Mouse (Mus musculus) mesoderm, embryonic 11.5 days (tissue): ENCODE measurements around the gene Arhgdib.

Experiments
- DNase-seq: peaks from one replicate; pipeline ENCODE4 v3.0.0-alpha.2; 2012; ENCODE audit warnings: low read depth, low spot score

Gene Arhgdib

DNA sequence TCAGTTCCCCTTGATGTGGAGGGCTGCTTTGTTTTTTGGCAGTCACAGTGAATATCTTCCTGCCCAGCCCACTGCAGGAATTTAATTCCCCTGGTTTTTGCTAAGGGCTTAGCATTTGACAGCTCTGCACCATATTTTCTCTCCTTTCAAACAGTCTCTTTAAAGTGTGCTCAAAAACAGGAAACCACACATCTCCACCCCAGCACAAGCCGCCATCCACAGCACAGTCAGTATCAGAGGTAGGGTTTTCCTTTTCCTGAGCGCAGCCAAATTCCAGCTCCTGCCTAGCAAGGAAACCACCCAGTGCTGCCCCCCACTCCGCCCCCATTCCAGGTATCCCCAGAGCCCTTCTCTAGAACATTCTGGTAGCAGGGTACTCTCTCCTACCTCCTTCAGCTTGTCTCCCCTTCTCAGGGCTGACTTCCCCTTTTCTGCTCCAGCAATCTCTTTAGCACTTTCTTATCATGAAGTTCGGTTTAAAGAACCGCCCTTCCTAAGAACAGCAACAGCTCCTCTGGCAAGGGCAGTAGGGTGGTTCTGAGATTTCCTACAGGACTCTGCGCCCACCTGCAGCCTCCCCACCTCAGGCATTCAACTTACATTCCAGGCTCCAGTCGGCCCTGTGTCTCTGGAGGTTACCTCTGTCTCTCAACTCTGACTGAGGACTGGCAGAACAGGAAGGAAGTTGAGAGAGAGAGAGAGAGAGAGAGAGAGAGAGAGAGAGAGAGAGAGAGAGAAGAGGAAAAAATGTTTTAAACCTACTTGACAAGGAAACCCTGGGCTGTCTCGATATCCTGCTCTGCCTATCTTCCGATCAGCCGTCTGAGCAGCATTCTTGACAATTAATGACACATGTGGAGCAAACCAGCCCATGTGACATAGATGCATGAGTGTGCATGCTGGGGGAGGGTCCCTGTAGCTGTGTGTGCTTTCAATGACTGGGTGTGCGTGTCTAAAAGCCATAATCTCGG, at the start of gene Arhgdib:
Gene Arhgdib (minus strand): TSS at position 849 of the 971 bp plus-strand sequence.
- peak; percentile 30 for DNase-seq

DNA sequence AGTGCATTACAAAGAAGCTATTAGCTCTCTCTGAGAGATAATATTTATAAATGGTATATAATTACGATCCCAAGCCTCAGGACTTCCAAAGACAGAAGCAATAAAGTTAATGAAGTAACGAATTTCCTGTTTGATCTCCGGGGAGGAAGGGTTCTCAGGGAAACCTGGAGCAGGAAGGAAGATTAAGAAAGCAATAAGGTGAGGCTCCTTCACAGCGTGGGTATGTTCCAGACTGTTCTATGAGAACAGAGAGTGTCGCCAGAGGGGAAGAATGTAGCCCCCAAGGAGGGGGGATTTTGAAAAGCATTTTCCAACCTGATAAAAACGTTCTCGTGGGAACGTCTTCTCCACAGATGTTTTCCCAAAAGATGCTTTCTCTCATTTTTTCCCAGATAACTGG, 48.9 kb upstream of the Arhgdib start:
- DNase-seq: no peak

DNA sequence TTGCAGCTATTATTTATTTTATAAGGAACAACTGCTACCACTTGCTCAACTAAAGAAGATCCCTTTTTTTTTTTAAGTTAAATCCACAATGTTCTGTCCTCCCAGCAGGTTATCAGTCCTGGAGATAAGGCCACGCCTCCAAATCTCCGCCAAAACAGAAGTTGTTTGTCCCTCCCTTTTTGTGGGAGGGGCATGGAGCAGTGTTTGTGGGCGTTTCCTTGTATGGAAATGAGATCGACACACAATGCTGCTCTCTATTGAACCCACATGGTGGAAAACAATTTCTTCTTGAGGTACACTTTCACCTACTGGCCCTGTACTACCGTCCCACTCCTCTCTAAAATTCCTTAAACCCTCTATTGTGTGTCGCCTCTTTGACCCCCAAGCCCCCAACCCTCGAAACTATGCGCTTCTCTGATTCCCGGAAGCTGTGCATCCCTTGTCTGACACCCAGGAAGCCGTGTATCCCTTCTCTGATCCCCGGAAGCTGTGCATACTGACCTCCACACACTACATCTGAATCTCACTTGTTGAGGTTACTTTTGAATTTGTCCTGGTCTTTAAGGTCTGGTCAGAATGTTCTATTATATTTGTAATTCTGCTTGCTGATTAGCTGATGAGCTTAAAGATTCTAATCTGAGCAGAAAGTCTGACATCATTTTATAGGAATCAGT, 48.3 kb upstream of the Arhgdib start:
- no peak for DNase-seq

DNA sequence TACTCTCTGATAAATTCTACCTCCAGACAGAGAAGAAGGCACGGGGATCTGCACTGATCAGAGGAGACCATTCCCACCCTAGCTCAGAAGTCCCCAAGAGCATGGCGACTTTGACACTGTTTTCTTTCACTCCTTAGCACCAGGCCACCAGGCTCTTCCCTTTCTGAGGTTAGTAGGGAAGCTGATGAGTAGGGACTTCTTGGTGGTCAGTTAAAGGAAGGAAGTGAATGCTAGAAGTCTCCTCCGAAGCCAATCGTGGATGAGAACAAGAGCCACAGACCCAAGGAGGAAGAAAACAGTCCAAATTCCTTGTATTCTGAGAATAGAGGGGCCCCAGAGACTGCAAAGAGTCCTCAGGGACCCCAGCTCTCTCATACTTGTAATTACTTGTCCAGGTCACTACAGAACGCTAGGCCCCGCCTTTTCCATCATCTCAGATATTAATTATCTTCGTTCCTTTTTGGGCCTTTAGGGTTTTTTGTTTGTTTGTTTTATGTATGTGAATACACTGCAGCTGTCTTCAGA, 46.9 kb upstream of the Arhgdib start:
- no peak for DNase-seq

DNA sequence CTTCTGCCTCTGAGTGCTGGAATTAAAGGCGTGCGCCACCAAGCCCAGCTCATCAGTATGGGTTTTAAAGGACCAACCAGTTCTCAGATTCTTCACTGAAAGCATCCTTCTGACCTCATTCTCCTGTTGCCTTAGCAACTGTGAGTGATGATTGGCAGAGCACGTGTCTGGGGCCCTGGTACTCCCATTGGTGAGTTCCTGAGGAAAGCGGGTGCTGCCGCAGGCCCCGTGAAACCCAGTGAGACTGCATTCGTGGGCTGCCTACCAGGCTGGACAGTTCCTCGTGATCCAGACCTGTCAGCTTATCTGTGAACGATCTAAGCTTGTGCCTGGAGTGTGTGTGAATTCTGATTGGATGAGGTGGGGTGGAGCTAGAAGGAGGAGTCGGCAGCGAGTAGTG, 45.0 kb upstream of the Arhgdib start:
- no peak for DNase-seq

DNA sequence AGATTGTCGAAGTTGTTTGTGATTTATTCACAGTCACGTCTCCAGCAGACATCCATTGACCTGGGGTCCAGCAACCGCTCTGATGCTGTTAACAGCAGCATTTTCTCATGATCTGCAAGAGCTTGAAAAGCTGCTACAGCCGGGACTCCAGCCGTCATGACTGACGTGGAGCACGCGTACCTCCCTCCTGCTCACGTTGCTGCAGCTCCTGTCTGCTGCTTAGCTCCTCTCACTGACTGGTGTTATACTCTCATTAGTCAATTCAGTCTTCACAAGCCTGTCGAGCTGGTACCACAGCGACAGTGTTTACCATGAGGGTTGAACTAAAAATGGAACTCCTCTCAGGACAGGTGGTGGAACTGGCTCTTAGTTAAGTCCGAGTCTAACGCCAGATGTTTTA, 44.3 kb upstream of the Arhgdib start:
- no peak for DNase-seq

DNA sequence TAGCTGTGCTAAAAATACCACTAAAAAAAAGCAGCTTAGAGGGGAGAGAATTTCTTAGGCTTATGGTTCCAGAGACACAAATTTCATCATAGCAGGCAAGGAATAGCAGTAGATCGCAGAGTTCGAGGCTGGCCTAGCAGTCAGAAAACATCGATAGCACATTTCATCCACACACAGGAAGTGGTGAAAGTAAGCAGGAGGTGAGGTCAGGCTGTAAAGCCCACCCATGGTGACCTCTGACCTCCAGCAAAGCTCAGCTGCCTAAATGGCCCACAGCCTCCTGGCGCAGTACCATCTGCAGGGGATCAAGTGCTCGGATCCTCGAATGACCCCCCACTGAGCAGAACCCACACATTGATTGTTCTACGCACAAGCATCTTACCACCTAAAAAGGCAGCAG, 41.5 kb upstream of the Arhgdib start:
- peak; percentile 39 for DNase-seq

DNA sequence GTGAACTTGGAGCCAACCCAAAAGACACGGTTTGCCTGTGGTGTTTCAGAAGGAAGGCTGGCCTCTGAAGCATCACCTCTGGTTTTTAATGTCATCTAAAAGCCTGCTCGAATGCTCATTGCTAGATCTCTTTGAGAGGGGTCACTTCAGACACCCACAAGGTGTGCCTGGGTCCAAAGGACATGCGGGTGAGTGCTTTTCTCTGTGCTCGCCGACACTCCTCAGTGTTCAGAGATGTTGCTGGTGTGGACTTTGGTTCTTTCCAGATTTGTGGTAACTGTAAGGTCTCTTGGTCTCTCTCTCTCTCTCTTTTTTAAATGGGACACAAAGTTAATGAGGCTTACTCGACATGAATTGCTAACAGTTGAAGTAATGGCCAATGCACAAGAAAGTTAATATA, 40.9 kb upstream of the Arhgdib start:
- DNase-seq: no peak

DNA sequence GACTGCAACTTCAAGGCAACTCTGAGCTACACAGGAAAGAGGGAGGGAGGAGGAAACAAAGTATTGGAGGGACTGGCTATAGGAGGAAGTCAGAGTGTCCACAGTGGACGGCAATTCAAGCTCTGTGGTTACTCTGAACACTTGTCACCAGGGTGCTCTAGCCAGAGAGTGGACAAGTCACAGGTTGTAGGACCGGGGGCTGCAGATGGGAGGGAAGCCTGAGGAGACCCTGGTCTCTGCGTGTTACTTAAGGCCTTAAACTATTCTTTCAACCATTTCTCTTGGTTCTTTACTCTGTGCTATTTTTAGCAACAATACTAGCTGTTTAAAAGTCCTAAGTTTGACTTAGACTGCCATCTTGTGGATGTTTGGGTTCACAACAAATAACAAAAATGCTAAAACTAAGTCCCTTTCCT, 38.6 kb upstream of the Arhgdib start:
- DNase-seq: peak; percentile 45

DNA sequence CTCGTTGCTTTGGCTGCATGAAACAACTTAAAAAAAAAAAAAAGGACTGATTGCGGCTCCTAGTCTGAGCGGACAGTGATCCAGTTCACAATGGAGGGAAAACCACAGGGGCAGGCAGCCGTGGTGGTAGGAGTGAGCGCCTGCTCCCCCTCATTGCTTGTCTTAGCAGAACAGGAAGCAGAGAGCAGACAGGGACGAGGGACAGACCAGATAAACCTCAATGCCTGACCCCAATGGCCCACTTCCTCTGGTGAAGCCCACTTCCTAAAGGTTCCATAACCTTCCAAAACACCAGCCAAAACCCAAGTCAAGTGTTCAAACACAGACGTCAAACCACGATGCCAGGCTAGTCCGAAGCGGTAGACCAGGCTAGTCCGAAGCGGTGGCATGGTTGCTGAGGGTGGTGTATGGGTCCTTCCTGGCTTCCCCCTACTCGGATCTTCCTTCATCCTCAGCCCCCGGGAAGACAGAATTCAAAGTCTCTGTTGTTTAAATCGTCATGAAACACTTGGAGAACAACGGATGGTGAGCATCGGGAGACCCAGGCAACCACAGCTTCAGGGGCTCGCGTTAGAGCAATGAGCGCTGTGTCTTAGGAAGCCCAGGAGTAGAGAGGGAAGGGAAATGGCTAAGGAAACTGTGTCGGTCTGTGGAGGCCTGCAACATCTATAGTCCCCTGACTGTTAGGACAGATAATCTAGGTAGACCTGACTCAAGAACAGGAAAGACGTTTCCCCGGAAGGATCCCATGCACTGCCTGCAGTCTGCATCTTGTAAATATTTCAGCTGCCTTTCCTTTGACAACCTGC, 37.8 kb upstream of the Arhgdib start:
- DNase-seq: no peak

DNA sequence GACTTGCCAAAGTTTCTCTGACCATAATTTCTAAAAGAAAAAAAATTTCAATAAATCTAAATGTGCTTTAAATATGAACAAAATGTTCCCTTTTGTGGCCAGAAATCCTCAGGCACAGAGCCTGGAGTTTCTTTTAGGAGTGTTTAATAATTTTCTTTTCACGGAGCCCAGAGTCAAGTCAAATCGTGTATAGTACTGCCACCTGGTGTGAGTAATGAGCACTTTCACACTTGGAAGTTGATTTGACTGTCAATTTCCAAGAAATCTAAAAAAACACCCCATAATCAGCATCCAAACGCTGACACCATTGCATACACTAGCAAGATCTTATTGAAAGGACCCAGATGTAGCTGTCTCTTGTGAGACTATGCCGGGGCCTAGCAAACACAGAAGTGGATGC, 27.2 kb upstream of the Arhgdib start:
- peak; percentile 25 for DNase-seq

DNA sequence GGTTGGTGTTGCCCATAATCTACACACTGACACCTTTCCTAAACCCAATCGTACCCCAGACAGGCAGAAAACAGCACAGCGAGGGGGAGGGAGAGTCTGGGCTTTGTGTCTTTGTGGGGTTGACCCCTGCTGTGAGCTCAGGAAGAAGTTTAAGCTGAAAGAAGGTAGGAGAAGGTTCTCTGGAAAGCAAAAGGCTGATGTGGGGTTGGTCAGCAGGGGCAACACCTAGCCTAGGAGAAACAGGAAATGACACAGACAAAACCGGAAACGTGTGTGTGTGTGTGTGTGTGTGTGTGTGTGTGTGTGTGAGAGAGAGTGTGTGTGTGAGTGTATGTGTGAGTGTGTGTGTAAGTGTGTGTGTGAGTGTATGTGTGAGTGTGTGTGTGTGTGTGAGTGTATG, 25.8 kb upstream of the Arhgdib start:
- no peak for DNase-seq

DNA sequence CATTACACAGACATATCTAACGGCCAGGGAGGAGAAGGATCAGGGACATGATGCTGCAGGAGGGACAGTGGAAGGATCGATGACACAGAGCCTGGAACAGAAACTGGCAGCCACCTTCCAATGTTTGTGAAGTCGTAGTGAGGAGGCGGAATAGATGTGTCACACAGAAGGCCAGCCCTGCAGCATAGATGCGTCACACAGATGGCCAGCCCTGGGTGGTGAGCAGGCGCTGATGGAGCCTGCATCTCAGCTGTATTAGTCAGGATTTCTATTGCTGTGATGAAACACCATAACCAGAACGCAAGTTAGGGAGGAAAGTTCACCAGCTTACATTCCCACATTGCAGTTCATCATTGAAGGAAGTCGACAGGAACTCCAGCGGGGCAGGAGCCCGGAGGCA, 24.2 kb upstream of the Arhgdib start:
- DNase-seq: no peak

DNA sequence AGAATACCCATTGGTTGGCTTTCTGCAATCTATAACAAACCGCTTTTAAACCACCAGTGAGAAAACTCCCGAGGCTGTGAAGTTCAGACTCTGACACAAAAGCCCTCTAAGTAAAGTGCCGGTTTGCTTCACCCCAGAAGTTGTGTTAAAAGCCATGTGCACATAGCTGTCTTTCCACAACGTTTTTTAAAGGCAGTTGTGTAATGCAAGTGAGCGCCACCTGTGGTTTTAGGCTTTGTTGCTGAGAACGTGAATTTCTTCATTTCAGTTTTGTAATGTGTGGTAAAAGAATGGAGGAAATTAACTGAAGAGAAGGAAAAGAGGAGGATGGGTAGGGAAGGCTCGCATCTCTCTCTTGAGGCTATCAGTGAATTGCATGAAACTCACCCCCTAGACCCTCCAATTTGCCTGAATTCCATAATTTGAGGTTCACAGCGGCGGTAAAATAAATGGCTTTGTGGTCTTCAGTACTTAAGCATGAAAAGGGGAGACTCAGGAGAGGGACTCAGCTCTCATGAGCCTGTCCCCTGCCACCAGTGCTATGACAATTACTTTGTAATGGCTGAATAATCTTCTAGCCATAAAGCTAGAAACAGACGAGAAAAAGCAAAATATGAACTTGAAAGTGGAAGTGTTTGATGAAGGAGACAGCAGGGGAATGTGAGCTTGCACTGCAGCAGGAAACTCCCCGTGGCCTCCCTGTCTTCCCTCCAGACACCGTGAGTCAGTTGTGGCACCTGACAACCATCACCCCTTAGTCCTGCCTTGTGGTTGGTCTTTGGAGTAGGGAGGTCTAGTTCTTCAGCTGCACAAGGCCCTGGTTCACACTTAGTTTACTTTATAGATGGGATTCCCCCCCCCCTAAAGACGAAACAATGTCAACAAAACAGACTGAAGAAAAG, 23.2 kb upstream of the Arhgdib start:
- no peak for DNase-seq

DNA sequence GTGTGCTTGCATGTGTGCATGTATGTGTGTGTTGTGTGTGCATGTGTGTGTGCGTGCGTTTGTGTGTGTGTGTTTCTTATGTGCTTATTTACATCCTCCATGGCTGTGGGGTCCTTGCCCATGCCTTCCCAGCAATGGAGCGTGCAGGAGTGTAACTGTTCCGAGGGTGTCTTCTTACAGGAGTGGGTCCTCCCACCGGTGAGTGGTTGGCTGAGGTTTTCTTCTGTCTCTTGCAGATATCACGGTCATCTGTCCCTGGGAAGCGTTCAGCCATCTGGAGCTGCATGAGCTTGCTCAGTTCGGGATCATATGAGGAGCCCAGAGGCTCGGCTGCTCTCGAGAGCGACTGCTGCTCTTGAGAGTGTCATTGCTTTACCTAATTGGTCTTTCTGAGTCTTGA, 21.3 kb upstream of the Arhgdib start:
- DNase-seq: no peak

DNA sequence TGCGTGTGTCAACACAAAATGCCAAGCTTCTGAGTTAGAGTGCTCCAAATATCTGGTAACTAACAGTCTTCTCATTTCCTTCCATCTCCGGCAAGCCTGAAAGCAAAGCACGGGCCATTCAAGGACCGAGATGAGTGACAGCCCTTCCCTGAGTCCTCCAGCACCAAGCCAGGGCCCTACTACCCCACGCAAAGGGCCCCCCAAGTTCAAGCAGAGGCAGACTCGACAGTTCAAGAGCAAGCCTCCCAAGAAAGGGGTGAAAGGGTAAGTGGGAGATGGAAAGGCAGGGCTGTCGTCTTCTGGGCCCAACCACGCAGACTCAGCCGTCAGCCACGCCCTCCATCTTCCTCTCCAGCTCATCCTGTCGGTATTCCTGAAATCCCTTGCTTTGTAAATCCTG, 17.4 kb upstream of the Arhgdib start:
- no peak for DNase-seq

DNA sequence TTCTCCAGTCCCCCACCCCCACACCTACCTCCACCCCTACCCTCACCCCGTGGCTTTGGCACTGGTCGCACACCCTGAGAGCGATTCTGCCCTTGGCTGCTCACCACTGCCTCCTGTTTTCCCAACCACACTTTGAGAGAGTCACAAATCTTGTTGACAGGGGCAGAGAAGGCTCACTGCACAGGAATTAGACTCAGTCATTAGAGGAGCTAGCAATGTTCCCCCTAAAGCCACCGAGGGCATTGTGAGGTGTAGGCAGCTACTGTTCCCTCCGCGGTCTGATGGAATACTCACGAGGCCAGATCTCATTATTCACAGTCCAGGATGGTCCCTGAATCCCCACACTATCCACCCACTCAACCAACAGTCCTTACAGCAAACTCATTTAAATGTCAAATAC, 15.4 kb upstream of the Arhgdib start:
- no peak for DNase-seq

DNA sequence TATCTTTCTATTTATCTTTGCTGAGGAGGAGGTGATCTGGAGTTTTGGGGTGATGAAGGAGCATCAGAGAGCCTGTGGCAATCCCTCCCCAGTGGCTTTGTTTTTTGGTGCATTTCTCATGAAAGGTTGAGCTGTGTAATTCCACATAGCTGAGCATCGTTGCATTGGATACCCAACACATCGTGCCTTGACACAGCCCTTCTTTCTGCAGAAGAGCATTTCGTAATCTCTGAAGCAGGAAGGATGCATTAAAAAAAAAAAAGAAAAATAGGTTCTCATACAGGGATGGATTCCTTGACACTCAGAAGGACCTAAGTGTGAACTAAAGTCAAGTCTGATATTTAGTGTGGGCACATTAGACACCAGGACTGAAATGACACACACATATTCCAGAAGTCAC, 13.5 kb upstream of the Arhgdib start:
- no peak for DNase-seq

DNA sequence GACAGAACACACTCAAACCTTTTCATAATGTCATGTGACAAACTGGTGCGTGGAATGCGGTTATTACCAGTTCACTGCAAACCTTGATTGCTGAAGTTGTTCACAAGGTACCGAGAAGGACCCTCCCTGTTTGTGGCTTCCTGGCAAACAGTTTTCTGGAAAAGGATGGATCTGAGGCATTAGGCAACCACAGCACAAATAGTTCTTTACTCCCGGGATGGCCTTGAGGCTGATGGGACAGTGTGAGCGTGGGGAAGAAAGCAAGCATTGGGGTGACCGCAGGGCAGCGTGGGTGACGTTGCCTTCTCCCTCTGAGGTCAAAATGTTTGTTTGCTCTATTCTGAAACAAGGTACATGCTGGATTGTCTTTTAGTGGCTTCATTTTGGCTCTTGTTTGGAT, 13.0 kb upstream of the Arhgdib start:
- DNase-seq: no peak

DNA sequence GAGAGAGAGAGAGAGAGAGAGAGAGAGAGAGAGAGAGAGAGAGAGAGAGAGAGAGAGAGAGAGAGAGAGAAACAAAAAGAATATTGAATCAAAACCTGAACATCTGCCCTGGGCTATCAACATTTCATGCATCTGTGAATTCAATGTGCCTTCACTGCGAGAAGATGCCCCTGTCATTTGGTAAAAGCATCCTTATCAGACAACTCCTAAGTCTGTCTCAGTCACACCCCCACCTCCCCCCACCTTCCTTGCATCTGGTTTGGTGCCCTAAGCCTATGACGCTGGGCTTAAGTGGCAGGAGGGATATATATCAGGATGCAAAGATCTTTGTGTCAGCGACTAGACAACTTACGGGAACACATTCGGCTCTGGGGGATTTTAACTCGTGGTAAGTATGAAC, 12.5 kb upstream of the Arhgdib start:
- no peak for DNase-seq

DNA sequence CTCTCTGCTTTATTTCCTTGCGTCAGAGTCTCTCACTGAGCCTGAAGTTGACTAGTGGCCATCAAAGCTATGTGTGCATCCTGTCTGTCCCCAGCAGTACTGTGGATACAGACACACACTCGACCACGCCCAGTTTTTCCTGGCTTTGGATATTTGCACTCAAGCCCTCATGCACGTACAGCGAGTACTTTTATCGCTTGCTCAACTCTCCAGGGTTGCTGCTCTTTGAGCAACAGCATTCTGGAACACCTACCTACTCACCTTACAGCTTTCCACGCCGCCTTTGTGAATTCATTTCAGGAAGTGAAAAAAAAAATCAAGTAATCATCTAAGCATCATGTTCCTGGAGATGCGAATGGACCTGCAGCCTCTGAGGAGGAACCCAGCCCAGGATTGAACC, 11.2 kb upstream of the Arhgdib start:
- DNase-seq: no peak
